Mouse (Mus musculus) lung, postnatal 36 days (tissue): Measurements from ENCODE around the gene Prdx2.
A peak's percentile ranks its signal among the peaks of the same experiment; 100 is the strongest.

Experiments used
- DNase-seq: peaks from one replicate; pipeline ENCODE4 v3.0.0; 2022; ENCODE audit warnings: mixed read lengths

Prdx2 gene

DNA sequence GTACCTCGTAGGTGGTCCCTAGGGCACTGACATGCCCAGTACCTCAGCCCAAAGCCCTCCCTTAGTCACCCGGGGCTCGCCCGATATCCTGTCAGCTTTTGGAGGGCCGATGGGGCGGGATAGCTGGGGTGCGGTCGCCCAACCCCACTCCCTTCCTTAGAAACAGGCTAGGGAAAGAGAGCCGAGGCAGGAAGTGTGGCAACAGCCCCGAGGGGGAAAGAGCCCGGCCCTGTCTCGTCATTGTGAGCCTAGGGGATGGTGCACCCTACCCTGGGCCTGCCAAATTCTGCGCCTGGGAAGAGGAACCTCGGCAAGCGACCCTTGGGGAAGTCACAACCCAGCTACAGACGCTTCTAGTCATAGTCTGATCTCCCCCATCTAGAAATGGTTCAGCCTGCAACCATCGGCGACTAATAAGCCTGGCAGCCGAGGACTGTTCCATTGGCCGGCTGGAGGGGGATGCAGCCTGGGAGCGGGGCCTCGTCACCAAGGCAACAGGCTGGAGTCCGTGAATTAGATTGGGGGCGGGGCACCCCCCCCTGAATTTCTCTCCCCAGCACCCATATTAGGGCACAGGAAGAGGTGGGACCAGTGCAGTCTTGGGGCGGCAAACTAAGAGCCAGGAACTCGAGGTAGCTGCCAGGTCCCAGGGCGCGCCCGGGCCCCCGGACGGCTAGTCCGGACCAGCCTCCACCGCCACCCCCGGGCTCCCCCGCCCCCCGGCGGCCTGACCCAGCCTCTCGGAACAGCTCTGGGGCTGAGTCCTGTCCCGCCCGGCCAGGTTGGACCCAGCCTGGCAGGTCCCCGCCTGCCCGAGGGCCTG is 10.4 kb downstream of the Prdx2 start:
- peak; percentile 98 for DNase-seq

DNA sequence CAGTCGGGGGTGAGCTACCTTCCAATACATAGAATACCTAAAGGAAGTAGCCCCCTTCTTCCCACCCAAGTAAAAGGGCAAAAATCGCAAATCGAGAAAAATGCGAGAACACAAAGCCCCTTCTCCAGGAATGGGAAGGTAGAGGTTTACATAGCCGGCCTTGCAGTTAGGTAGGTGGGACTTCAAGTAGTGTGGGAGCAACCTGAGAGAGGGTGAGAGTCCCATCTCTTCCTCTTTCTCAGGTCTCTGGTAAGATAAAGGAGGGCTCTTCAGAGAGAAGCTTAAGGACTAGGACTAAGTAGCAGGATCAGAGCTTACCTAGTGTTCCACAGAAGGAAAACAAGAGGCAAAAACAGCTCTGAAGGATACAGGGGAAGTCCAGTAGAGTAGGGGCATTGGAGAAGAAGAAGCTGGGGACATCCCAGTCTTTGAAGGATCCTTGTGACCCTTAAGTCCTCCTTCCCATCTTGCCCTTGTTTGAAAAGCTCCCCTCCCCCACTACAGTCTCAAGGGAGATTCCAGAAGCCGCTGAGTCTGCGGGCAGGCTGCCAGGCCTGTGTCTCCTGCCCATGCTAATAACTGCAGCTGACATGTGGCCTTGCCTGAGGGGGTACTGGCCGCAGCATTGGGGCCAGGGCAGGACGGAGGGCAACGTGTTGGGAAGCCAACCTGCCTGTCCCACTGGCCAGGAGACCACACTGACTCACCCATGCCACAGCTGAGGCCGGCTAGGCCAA is 11.4 kb downstream of the Prdx2 start:
- DNase-seq: peak; percentile 95

GRCm38 (mm10) chr8:84981644-84982498 is 12.5 kb downstream of the Prdx2 start:
- peak; percentile 84 for DNase-seq

- DNase-seq: peak; percentile 50
Observed at GRCm38 (mm10) chr8:84982499-84983011, 13.2 kb downstream of the Prdx2 start.

DNA sequence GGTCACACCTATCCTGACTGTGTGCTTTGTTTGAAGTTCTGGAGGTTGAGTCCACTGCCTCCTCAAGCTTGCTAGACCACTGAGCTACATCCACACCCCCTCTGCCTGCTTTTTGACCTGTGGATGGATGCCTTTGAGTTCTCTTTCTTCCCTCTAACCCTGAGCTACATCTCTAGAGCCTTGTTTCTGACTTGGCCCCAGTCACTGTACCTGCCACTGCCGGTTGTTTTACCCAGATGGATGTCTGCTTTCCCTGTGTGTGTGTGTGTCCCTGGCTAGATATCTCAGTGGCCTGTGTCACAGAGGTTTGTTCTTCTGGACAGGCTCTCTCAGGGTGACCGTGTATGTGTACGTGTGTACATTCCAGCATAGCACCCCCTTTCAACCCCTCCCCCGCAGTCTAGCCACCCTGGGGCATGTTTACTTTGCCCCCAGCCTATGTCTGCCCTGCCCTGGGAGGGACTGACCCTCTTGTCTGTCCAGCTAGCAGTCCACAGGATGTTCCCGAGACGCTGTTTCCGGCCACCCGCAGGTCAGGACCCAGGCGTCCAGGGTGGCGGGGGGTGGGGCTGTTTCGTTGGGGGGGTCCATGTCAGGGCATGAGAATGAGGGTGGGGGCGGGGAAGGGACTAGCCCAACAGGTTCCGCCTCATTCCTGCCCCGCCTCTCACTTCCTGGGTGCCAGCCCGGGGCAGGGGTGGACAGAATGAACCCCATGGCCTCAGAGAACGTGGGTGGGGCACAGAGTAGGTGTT is 15.1 kb downstream of the Prdx2 start:
- peak; percentile 85 for DNase-seq

DNA sequence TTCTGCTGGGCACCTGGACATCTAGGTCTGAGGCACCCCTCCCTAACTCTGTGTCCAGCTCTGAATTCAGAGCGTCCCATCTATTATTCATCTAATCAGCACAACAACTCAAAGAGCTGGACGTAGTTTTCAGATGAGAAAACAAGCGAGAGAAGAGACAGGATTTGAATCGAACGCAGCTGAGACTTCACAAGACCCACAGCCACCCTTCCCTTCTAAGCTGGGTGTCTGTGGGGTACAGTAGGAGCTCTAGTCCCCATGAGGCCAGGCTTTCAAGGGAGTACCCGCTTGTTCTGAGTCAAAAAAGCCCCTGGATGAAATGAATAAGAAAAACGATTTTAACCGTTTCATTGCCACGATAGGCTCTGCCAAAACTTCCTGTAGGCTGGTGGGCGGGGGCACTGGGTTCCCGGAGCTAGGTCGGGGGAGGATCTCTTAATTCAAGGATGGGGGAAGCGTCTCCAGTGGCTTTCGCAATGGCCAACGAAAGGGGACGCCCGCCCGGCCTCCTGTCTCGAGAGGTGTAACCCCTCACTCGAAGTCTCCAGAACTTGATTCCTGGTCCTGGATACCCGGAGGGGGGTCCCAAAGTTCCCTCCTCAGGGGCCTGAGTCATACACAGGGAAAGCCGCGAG is 15.8 kb downstream of the Prdx2 start:
- DNase-seq: peak; percentile 63

- peak; percentile 97 for DNase-seq
Observed at GRCm38 (mm10) chr8:84985684-84986378, 16.4 kb downstream of the Prdx2 start.

DNA sequence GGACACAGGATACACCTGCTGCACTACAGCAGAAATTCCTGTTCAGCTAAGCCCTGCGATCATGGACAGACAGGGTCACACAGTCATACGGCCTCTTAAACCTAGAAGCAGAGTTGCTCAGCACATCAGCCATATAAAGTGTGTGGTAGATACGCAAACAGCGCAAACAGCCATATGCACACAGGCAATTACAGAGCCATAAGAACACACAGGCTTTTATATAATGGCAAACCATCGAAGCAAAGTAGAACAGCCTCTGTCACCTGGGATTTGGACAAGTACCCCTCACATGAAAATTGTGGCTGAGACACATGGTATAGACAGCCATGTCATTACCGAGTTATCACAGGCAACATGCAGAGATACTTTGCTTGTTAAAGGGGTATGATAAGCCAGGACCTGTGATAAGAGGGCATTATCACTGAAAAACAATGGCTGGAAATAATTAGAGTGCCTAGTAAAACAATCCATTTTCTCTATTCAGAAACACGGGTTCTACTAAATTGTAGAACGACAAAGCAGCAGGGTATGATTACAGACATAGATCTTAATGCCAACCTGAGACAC is 17.1 kb downstream of the Prdx2 start:
- no peak for DNase-seq

GRCm38 (mm10) chr8:84987388-84987787 is 18.0 kb downstream of the Prdx2 start:
- no peak for DNase-seq

- no peak for DNase-seq
Observed at GRCm38 (mm10) chr8:84987903-84988302, 18.5 kb downstream of the Prdx2 start.

DNA sequence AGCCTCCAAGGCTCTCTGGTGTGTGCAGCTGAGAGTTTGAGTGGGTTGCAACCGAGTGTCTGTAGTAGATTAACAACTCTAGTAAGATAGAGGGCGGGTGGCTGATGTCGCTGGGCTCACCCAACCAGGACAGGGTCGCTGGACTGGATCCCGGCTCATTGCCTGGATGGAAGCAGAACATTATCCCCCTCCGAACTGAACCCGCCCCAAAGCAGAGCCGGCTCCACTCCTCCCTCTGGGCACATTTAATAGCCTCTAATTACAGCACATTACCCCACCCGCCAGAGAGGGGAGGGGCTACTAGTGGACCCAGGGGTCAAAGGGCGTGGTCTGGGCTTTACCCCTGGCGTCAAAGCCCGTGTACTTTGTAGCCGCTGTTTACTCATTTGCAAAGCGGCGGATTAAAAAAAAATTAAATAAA is 19.9 kb downstream of the Prdx2 start:
- peak; percentile 78 for DNase-seq

DNA sequence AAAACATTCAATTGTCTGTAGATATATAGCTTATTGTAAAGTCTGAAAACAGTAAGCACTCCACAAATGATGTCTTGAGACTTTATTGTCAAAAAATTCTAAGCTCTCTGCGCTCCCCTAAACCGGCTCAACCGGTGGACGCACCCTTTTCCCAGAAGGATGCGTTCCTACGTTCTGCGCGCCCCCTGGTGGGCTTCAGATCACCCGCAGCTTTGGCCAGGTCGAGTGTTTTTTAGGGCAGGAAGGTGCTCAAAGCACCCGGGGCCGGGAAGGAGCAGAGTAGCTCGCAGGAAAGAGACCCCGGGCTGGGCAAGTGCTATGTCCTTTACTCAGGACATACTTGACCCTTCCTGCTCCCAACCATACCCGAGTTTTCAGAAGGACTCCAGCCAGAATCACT is 20.4 kb downstream of the Prdx2 start:
- DNase-seq: peak; percentile 98

DNA sequence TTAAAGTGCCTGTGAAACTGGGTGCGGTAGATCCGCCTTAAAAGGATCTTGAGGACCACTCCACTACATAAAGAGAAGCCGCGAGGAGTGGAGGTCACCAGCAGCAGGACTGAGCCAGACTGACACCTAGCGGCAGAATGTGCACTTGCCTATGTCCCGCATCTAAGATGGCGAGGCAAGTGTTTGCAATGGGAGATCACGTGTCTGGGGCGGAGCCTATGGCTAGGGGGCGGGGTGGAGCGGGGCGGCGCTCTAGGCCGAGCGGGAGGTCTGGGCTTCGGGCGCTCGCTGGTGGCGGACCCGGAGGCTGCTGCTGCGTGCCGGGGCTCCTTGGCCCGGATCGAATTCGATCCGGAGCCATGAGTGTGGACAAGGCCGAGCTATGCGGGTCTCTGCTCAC is 21.0 kb downstream of the Prdx2 start, which contains the start of gene Hook2:
TSS of gene Hook2 (plus strand) at position 255 of the 400 bp plus-strand sequence.
- DNase-seq: peak; percentile 99

- peak; percentile 94 for DNase-seq
Observed at GRCm38 (mm10) chr8:84990836-84991235, 21.4 kb downstream of the Prdx2 start.

DNA sequence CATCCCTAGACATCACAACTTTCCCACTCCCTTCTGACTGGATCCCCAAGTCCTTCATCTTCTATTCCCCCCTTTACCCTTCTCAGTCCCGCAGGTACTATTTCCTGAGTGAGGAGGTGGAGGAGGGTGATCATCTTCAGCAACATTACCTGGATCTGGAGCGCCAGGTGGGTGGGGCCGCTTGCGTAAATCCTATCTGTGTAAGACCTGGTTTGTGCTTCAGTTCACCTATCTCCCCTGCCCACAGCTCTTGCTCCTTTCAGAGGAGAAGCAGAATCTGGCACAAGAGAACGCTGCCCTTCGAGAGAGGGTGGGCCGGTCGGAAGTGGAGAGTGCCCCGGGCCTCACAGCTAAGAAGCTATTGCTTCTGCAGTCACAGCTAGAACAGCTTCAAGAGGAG is 25.0 kb downstream of the Prdx2 start:
- DNase-seq: no peak

- no peak for DNase-seq
Observed at GRCm38 (mm10) chr8:84995680-84996079, 26.3 kb downstream of the Prdx2 start.

DNA sequence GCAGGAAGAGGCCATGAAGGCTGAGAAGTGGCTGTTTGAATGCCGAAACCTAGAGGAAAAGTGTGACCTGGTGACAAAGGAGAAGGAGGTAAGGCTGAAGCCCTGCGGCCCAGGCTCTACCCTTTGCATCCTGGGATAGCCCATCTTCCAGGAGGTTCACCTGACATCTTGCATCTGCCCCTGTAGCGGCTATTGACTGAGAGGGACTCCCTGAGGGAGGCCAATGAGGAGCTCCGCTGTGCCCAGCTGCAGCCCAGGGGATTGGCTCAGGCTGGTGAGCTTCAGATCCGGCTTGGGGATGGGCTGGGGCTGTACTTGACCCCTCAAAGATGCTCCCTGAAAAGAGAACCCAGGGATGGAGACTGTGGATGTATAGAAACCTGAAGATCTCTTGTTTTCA is 27.6 kb downstream of the Prdx2 start:
- no peak for DNase-seq

- DNase-seq: peak; percentile 96
Observed at GRCm38 (mm10) chr8:84997649-84998295, 28.4 kb downstream of the Prdx2 start.

DNA sequence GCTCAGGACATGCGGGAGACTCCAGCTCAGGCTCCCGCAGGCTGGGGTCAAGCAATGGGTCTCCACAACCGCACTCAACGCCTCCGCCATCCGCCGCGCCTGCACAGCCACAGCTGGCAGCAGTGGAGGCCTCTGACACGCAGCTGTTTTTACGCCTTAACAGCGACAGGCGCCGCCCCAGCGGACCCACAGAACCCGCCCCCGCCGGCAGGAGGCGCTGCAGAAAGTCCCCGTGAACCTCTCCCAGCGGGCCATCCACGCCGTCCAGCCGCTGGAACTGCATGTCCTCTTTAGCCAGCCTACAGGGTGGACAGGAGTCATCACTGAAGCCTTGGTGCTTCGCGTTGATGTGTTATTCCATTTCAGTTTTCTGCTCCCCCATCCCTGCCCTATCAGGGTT is 38.3 kb downstream of the Prdx2 start:
- DNase-seq: peak; percentile 62

- DNase-seq: no peak
Observed at GRCm38 (mm10) chr8:85011242-85011641, 41.9 kb downstream of the Prdx2 start.
